Mouse (Mus musculus): ENCODE measurements at regions not wholly inside any gene's neighbourhood (a gene's known extent, or its start where the extent isn't known, plus 50 kb on each side); places are given as distances from the start of the nearest gene placed in this dataset.
A peak's percentile ranks its signal among the peaks of the same experiment; 100 is the strongest.

DNA sequence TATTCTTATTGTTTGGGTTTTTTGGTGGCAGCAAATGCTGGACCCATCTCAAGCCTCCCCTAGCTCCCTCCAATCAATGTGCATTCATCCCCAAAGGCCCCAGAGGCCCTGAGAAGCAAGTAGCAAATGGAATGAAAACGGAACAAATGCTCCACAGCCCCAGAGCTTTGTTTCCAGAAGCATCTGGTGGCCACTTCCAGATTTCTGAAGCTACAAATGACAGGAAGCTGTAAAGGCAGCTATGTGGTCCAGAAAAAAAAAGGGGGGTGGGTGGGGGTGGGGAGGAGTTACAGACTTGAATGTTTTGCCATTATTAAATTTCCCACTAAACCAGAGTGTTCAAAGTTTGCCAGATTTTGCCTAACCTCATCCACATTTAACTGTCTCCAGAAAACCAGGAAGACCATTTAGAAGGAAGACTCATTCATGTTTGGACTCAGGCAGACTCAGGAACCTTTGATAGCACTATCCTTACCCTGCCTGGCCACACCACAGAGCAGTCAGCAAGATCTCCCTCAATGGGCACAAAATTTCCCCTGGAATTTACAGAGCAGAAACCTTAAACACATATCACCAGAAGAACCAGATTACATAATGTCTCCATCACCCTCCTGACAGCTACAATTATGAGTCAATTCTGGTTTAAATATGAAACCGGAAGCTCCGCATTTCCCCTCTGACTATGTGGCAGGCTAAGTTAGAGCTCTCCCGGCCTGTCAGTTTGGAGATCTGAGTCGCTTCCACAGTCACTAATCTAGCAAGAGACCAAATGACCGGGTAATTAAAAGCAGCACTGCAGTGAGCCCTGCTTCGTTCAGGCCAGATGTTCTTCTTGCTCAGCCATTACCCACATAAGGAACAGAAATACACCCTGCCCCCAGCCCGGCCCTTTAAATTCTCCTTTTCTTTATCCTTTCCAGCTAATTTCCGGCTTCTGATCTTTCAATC is 93.4 kb downstream of the Tmco5 start (continued):
- TF ChIP-seq SIN3A (IDR thresholded peaks at IDR 0.05; ENCODE audit: low read length): peak; percentile 82

DNA sequence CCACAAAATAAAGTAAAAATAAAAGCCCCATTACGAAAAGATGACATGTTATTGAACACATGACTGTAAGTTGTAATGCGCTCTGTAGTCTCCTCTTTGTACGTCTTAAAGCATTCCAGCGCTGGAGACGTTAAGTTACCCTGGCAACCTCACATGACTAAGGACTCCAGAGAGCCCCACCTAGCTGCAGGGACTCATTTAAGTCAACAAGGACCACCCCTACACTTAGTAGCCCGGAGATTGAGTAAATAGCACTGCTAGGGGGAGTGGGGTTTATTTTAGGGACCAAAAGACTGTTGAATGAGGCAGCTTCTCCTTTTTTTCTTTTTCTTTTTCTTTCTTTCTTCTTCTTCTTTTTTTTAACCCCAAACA is 94.1 kb downstream of the Tmco5 start:
- no peak overlapping the region for H3K4me3 ChIP-seq (replicated peaks in 1 of 3; ENCODE audit: low read depth in 2 of 3, low read length in 2 of 3, poor library complexity in 1 of 3)
- peak; percentile 47 for DNase-seq (ENCODE audit: extremely low read depth)
- dilution Hi-C loops (cut with MboI; ENCODE audit: extremely low pct_ligation_motif_present, extremely low pct_unique_long_range_greater_than_20kb, low sequenced_read_pairs): no loop called here

DNA sequence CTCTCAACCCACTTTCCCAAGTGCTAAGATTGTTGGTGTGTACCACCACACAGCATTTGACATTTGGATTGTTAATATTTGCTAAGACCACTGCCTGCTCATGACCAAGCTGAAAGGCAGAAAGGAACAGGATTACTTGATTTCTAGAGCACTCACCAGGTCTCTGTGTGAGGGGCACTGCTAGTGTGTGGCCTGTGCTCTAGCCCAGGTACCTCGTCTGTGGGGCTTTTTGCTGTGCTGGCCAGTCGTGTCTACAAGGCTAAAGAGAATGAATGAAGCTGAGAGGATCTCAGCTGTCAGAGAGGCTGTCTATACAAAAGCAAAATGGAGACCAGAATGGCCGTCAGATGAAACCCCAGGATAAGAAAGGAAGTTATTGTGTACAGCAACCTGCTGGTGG is 95.0 kb downstream of the Tmco5 start:
- TF ChIP-seq ETS1 (conservative IDR thresholded peaks at IDR 0.05; ENCODE audit: low read depth, low read length) (no peak), MAX (IDR thresholded peaks at IDR 0.05; ENCODE audit: low read length) (no peak), E2F4 (IDR thresholded peaks at IDR 0.05; ENCODE audit: insufficient replicate concordance, low read depth, low read length) (no peak), MAZ (IDR thresholded peaks at IDR 0.05; ENCODE audit: low read depth, low read length) (no peak), CHD1 (IDR thresholded peaks at IDR 0.05; ENCODE audit: low read depth, low read length) (no peak), GABPA (IDR thresholded peaks at IDR 0.05; ENCODE audit: insufficient replicate concordance, low read depth, low read length) (no peak), PAX5 (IDR thresholded peaks at IDR 0.05; ENCODE audit: low read length) (no peak), POLR2AphosphoS2 (IDR thresholded peaks at IDR 0.05; ENCODE audit: low read depth, low read length) (no peak), MYC (IDR thresholded peaks at IDR 0.05; ENCODE audit: low read depth, low read length) (no peak), NRF1 (IDR thresholded peaks at IDR 0.05; ENCODE audit: low read depth, low read length) (no peak), JUN (IDR thresholded peaks at IDR 0.05; ENCODE audit: insufficient read depth, low read depth, low read length) (no peak), CTCF (conservative IDR thresholded peaks at IDR 0.05 in 1 of 2, IDR thresholded peaks at IDR 0.05 in 1 of 2; ENCODE audit: low read depth in 2 of 2, low read length in 2 of 2) (no peak), SMC3 (IDR thresholded peaks at IDR 0.05; ENCODE audit: low read depth, low read length) (no peak), USF1 (IDR thresholded peaks at IDR 0.05; ENCODE audit: low read depth, low read length) (no peak), CHD2 (IDR thresholded peaks at IDR 0.05; ENCODE audit: low read length) (no peak)
- in situ Hi-C loops (cut with MboI; ENCODE audit: low pct_ligation_motif_present, low pct_unique_long_range_greater_than_20kb, low sequenced_read_pairs) (loop anchor here (10.0 kb wide), 1 partner anchor 151 kb away; the partner anchor contains the start of gene Spred1), dilution Hi-C loops (cut with MboI; ENCODE audit: extremely low pct_ligation_motif_present, extremely low pct_unique_long_range_greater_than_20kb, low sequenced_read_pairs) (no loop called here)
- Histone ChIP-seq H3K9ac (ENCODE audit: insufficient read depth, low read depth) (no peak overlapping the region), H3K27me3 (replicated peaks) (no peaks in the 10 kb centered on the region), H3K36me3 (replicated peaks in 1 of 2; ENCODE audit: control insufficient read depth in 1 of 2, insufficient read depth in 1 of 2, low read length in 1 of 2) (no peaks in the 10 kb centered on the region), H3K4me3 (replicated peaks in 1 of 3; ENCODE audit: low read depth in 2 of 3, low read length in 2 of 3, poor library complexity in 1 of 3) (no peak overlapping the region), H3K9me3 (replicated peaks; ENCODE audit: low read length) (no peaks in the 10 kb centered on the region), H3K4me1 (ENCODE audit: control insufficient read depth in 1 of 2, insufficient read depth in 2 of 2) (peaks cover 12 to 46% of the 10 kb centered on the region in 2 experiments; a peak in 3 of 4 replicates), H3K4me2 (ENCODE audit: insufficient read depth, low read depth, poor library complexity, severe bottlenecking) (no peak overlapping the region), H3K27ac (ENCODE audit: insufficient read depth, low read depth) (no peak overlapping the region), H3K79me2 (replicated peaks; ENCODE audit: control insufficient read depth, extremely low read depth, insufficient read depth, poor library complexity, severe bottlenecking) (no peaks in the 10 kb centered on the region)
- DNase-seq (ENCODE audit: extremely low read depth): no peak

More for the DNA sequence above, 94.1 kb downstream of the Tmco5 start:
- peaks cover 12 to 39% of the 10 kb centered on the region in 2 experiments; a peak in 3 of 4 replicates for H3K4me1 ChIP-seq (ENCODE audit: control insufficient read depth in 1 of 2, insufficient read depth in 2 of 2)
- H3K4me2 ChIP-seq (ENCODE audit: insufficient read depth, low read depth, poor library complexity, severe bottlenecking): peak overlapping the region; percentile 96
- no peaks in the 10 kb centered on the region for H3K9me3 ChIP-seq (replicated peaks; ENCODE audit: low read length)
- H3K27ac ChIP-seq (ENCODE audit: insufficient read depth, low read depth): no peak overlapping the region
- no peaks in the 10 kb centered on the region for H3K36me3 ChIP-seq (replicated peaks in 1 of 2; ENCODE audit: control insufficient read depth in 1 of 2, insufficient read depth in 1 of 2, low read length in 1 of 2)
- no peaks in the 10 kb centered on the region for H3K79me2 ChIP-seq (replicated peaks; ENCODE audit: control insufficient read depth, extremely low read depth, insufficient read depth, poor library complexity, severe bottlenecking)
- 0 out of 2 replicates have a peak, but pooled peaks have one; percentile 35 for TF ChIP-seq BHLHE40 (IDR thresholded peaks at IDR 0.05; ENCODE audit: low read depth, low read length)
- no peak for TF ChIP-seq TBP (conservative IDR thresholded peaks at IDR 0.05; ENCODE audit: low read depth, low read length)
- TF ChIP-seq CHD1 (IDR thresholded peaks at IDR 0.05; ENCODE audit: low read depth, low read length): no peak
- TF ChIP-seq POLR2AphosphoS2 (IDR thresholded peaks at IDR 0.05; ENCODE audit: low read depth, low read length): no peak
- peak overlapping the region; percentile 30 for H3K9ac ChIP-seq (ENCODE audit: insufficient read depth, low read depth)
- in situ Hi-C loops (cut with MboI; ENCODE audit: low pct_ligation_motif_present, low pct_unique_long_range_greater_than_20kb, low sequenced_read_pairs): loop anchor here (10.0 kb wide), 1 partner anchor 152 kb away; the partner anchor contains the start of gene Spred1
- no peaks in the 10 kb centered on the region for H3K27me3 ChIP-seq (replicated peaks)
